ENCODE assay signal across 10 mouse cellular contexts in genomic region chr3:95041625-95042024, GRCm38 (mm10). TPM values are rescaled to one million over a fixed set of nuclear protein-coding genes. Genes with fewer than 3 reads are reported as not detected.
DNase-seq lines count a peak whose midpoint lies in the region; ATAC-seq and TF ChIP-seq lines count a peak whose summit lies in the region.
"Had no signal": no experiment of that assay in that cellular context is flagged by ENCODE, and none has a peak within 500 bp of the region (broad histone marks: within the 10 kb centered on the region; RNA-seq: fewer than 3 reads in every experiment).

No protein-coding gene starts in this region.

- no peak for TF ChIP-seq CTCF in cerebellum, adult 2 months (IDR thresholded peaks at IDR 0.05; ENCODE audit: borderline replicate concordance, insufficient read depth, low read depth, low read length)

- DNase-seq in cerebellum, adult 2 months, result no peak
- no peak for DNase-seq in cerebellum, adult 18-20 months
- no peak for DNase-seq in neural tube, embryonic 11.5 days (ENCODE audit: low spot score)
- no peak for DNase-seq in neural tube, embryonic 10.5 days (ENCODE audit: extremely low spot score, low spot score)
- no peak for DNase-seq in ovary, postnatal 14 days (ENCODE audit: low spot score)
- DNase-seq in layer of hippocampus, postnatal 10 days (ENCODE audit: low spot score in 2 of 2), result no peak
- DNase-seq: lung, postnatal 4 days; thymus, postnatal 36 days had no signal

- H3K4me1 ChIP-seq in cerebellum, adult 2 months (ENCODE audit: control insufficient read depth, insufficient read depth, low read length), result peaks cover 1% of the 10 kb centered on the region
- H3K4me1 ChIP-seq in neural tube, embryonic 11.5 days (ENCODE audit: control insufficient read depth, insufficient read depth, low read length), result peaks cover 5% of the 10 kb centered on the region
- peaks cover 13% of the 10 kb centered on the region for H3K4me1 ChIP-seq in limb, embryonic 13.5 days
- H3K4me1 ChIP-seq in stomach, embryonic 16.5 days (ENCODE audit: control insufficient read depth, insufficient read depth, low read length), result peaks cover 6% of the 10 kb centered on the region; the same call in 1 of the 2 replicates

- no peak for TF ChIP-seq POLR2A in cerebellum, adult 2 months (IDR thresholded peaks at IDR 0.05; ENCODE audit: borderline replicate concordance, insufficient read depth, low read length)

- H3K4me3 ChIP-seq in cerebellum, adult 2 months (replicated peaks; ENCODE audit: insufficient read depth, low read depth, low read length), result peak overlapping the region; percentile 68
- H3K4me3 ChIP-seq in neural tube, embryonic 11.5 days (ENCODE audit: low read depth, low read length), result peak overlapping the region; percentile 69
- H3K4me3 ChIP-seq in limb, embryonic 13.5 days, result peak overlapping the region; percentile 88
- peak overlapping the region; percentile 94 for H3K4me3 ChIP-seq in stomach, embryonic 16.5 days (replicated peaks; ENCODE audit: low read length)

- WGBS in cerebellum, adult 2 months, result 14% methylated on average over 3 of the region's 3 CpGs
- WGBS in neural tube, embryonic 11.5 days, result 14% methylated on average over 3 of the region's 3 CpGs
- WGBS in limb, embryonic 13.5 days, result 13% methylated on average over 3 of the region's 3 CpGs
- WGBS in stomach, embryonic 16.5 days, result 16% methylated on average over 3 of the region's 3 CpGs

- H3K27me3 ChIP-seq in cerebellum, adult 2 months (ENCODE audit: control insufficient read depth, insufficient read depth, low read length), result no peaks in the 10 kb centered on the region
- no peaks in the 10 kb centered on the region for H3K27me3 ChIP-seq in neural tube, embryonic 11.5 days (ENCODE audit: control insufficient read depth, insufficient read depth, low read length)
- H3K27me3 ChIP-seq in limb, embryonic 13.5 days, result no peaks in the 10 kb centered on the region
- H3K27me3 ChIP-seq in stomach, embryonic 16.5 days (ENCODE audit: control insufficient read depth, insufficient read depth, low read length), result no peaks in the 10 kb centered on the region

- no peak overlapping the region for H3K27ac ChIP-seq in cerebellum, adult 2 months (ENCODE audit: insufficient read depth, low read length)
- no peak overlapping the region for H3K27ac ChIP-seq in neural tube, embryonic 11.5 days (ENCODE audit: low read depth, low read length)
- H3K27ac ChIP-seq in limb, embryonic 13.5 days, result no peak overlapping the region
- no peak overlapping the region for H3K27ac ChIP-seq in stomach, embryonic 16.5 days (ENCODE audit: low read length)

- peak overlapping the region; percentile 73 for H3K9ac ChIP-seq in neural tube, embryonic 11.5 days (ENCODE audit: low read length)
- H3K9ac ChIP-seq in limb, embryonic 13.5 days, result peak overlapping the region; percentile 89
- H3K9ac ChIP-seq in stomach, embryonic 16.5 days (ENCODE audit: low read length), result peak overlapping the region; percentile 93

- ATAC-seq in neural tube, embryonic 11.5 days (ENCODE audit: insufficient read depth, low FRiP score, low TSS enrichment), result no peak
- ATAC-seq in limb, embryonic 13.5 days (ENCODE audit: low FRiP score, low read depth), result no peak
- ATAC-seq in stomach, embryonic 16.5 days (ENCODE audit: insufficient read depth, low FRiP score), result no peak

- H3K4me2 ChIP-seq in neural tube, embryonic 11.5 days (ENCODE audit: low read depth), result peak overlapping the region; percentile 57
- peak overlapping the region; percentile 68 for H3K4me2 ChIP-seq in limb, embryonic 13.5 days (replicated peaks)
- peak overlapping the region; percentile 71 for H3K4me2 ChIP-seq in stomach, embryonic 16.5 days (ENCODE audit: low read depth, low read length)

- H3K9me3 ChIP-seq in neural tube, embryonic 11.5 days (ENCODE audit: control insufficient read depth, low read length), result no peaks in the 10 kb centered on the region
- no peaks in the 10 kb centered on the region for H3K9me3 ChIP-seq in limb, embryonic 13.5 days
- H3K9me3 ChIP-seq in stomach, embryonic 16.5 days (replicated peaks; ENCODE audit: control insufficient read depth, low read length), result no peaks in the 10 kb centered on the region

- H3K36me3 ChIP-seq in neural tube, embryonic 11.5 days (ENCODE audit: control insufficient read depth, insufficient read depth, low read length), result no peaks in the 10 kb centered on the region; the same call in 1 of the 2 replicates
- peaks cover 25% of the 10 kb centered on the region for H3K36me3 ChIP-seq in limb, embryonic 13.5 days
- peaks cover under 1% of the 10 kb centered on the region; the same call in 1 of the 2 replicates for H3K36me3 ChIP-seq in stomach, embryonic 16.5 days (ENCODE audit: control insufficient read depth, insufficient read depth, low read length)

RNA-seq across cellular contexts. Expression of gene Psmd4, which starts 0.8 kb away (rescaled TPM):
- 227 and 245 TPM in 2 replicates for polyA plus RNA-seq in cerebellum, adult 2 months (2012; rRNA removed)
- polyA plus RNA-seq in neural tube, embryonic 11.5 days (2014; fragmentation: Nextera tagmentation; extraction: Ambion mirVana), result 315 and 321 TPM in 2 replicates
- polyA plus RNA-seq in limb, embryonic 13.5 days (2015; fragmentation: Nextera tagmentation; extraction: Ambion mirVana), result 282 and 310 TPM in 2 replicates
- polyA plus RNA-seq in stomach, embryonic 16.5 days (2015; fragmentation: Nextera tagmentation; extraction: Ambion mirVana), result 218 TPM in 2 replicates
- total RNA-seq in layer of hippocampus, postnatal 10 days (2021), result 100 to 1,000 TPM; 160 to 174 TPM

RNA-seq across cellular contexts. Expression of gene Zfp687, which starts 26.4 kb away (rescaled TPM):
- polyA plus RNA-seq in cerebellum, adult 2 months (2012; rRNA removed), result 40.9 and 43.8 TPM in 2 replicates
- 27.6 and 32.8 TPM in 2 replicates for polyA plus RNA-seq in neural tube, embryonic 11.5 days (2014; fragmentation: Nextera tagmentation; extraction: Ambion mirVana)
- polyA plus RNA-seq in limb, embryonic 13.5 days (2015; fragmentation: Nextera tagmentation; extraction: Ambion mirVana), result 23.5 and 24.4 TPM in 2 replicates
- polyA plus RNA-seq in stomach, embryonic 16.5 days (2015; fragmentation: Nextera tagmentation; extraction: Ambion mirVana), result 20.4 and 22.6 TPM in 2 replicates
- total RNA-seq in layer of hippocampus, postnatal 10 days (2021), result 10 to 100 TPM; 26.4 to 30.8 TPM
